Mouse (Mus musculus): ENCODE data around the gene Kctd19. TPM values are rescaled to one million over a fixed set of nuclear protein-coding genes. Genes with fewer than 3 reads are reported as not detected.
A peak's percentile ranks its signal among the peaks of the same experiment; 100 is the strongest.

Kctd19 gene
- polyA plus RNA-seq, 1 experiment from 2014 or later: not detected

- 7% methylated on average over 6 of the region's 6 CpGs for WGBS
- H3K27me3 ChIP-seq (ENCODE audit: low read depth, poor library complexity, severe bottlenecking): 0 out of 2 replicates have a peak, but pooled peaks cover 3% of the 10 kb centered on the region
- no peaks in the 10 kb centered on the region for H3K9me3 ChIP-seq (replicated peaks)
- peaks cover 8% of the 10 kb centered on the region for H3K4me1 ChIP-seq
- no peak overlapping the region for H3K4me3 ChIP-seq
- H3K27ac ChIP-seq: no peak overlapping the region
- peak; percentile 85 for DNase-seq (ENCODE audit: low spot score)
- H3K36me3 ChIP-seq: no peaks in the 10 kb centered on the region
Observed at GRCm38 (mm10) chr8:105441433-105441832, 28.1 kb upstream of the Kctd19 start.

- H3K4me1 ChIP-seq: no peaks in the 10 kb centered on the region
- peak; percentile 57 for DNase-seq (ENCODE audit: low spot score)
- no peak overlapping the region for H3K4me3 ChIP-seq
- H3K27me3 ChIP-seq (ENCODE audit: low read depth, poor library complexity, severe bottlenecking): peaks cover 6% of the 10 kb centered on the region; the same call in 1 of the 2 replicates
- WGBS: 46% methylated on average over 5 of the region's 5 CpGs
- H3K9me3 ChIP-seq (replicated peaks): no peaks in the 10 kb centered on the region
- H3K27ac ChIP-seq: no peak overlapping the region
- no peaks in the 10 kb centered on the region for H3K36me3 ChIP-seq
Observed at GRCm38 (mm10) chr8:105438865-105439264, 25.6 kb upstream of the Kctd19 start.

- no peak overlapping the region for H3K27ac ChIP-seq
- no peak overlapping the region for H3K4me3 ChIP-seq
- H3K4me1 ChIP-seq: no peaks in the 10 kb centered on the region
- H3K36me3 ChIP-seq: no peaks in the 10 kb centered on the region
- no peaks in the 10 kb centered on the region for H3K9me3 ChIP-seq (replicated peaks)
- DNase-seq (ENCODE audit: low spot score): no peak
- peaks cover 10% of the 10 kb centered on the region; the same call in 1 of the 2 replicates for H3K27me3 ChIP-seq (ENCODE audit: low read depth, poor library complexity, severe bottlenecking)
- 91% methylated on average over 5 of the region's 5 CpGs for WGBS
Observed at GRCm38 (mm10) chr8:105437078-105437748, 23.9 kb upstream of the Kctd19 start.

- no peak overlapping the region for H3K27ac ChIP-seq
- 81% methylated on average over 5 of the region's 5 CpGs for WGBS
Observed at GRCm38 (mm10) chr8:105436218-105436617, 22.9 kb upstream of the Kctd19 start.

GRCm38 (mm10) chr8:105434136-105434535, 20.8 kb upstream of the Kctd19 start:
- WGBS: 81% methylated on average over 5 of the region's 5 CpGs
- H3K36me3 ChIP-seq: no peaks in the 10 kb centered on the region
- no peaks in the 10 kb centered on the region for H3K9me3 ChIP-seq (replicated peaks)
- H3K27me3 ChIP-seq (ENCODE audit: low read depth, poor library complexity, severe bottlenecking): peaks cover 7% of the 10 kb centered on the region; the same call in 1 of the 2 replicates
- DNase-seq (ENCODE audit: low spot score): no peak
- H3K27ac ChIP-seq: no peak overlapping the region
- no peaks in the 10 kb centered on the region for H3K4me1 ChIP-seq
- no peak overlapping the region for H3K4me3 ChIP-seq

More at GRCm38 (mm10) chr8:105436218-105436617, 22.9 kb upstream of the Kctd19 start:
- no peaks in the 10 kb centered on the region for H3K36me3 ChIP-seq
- H3K27me3 ChIP-seq (ENCODE audit: low read depth, poor library complexity, severe bottlenecking): peaks cover 10% of the 10 kb centered on the region; the same call in 1 of the 2 replicates
- no peak overlapping the region for H3K4me3 ChIP-seq
- no peaks in the 10 kb centered on the region for H3K4me1 ChIP-seq
- DNase-seq (ENCODE audit: low spot score): no peak
- H3K9me3 ChIP-seq (replicated peaks): no peaks in the 10 kb centered on the region

GRCm38 (mm10) chr8:105433511-105433910, 20.2 kb upstream of the Kctd19 start:
- DNase-seq (ENCODE audit: low spot score): no peak
- Histone ChIP-seq H3K4me3 (no peak overlapping the region), H3K9me3 (replicated peaks) (no peaks in the 10 kb centered on the region), H3K27me3 (ENCODE audit: low read depth, poor library complexity, severe bottlenecking) (peaks cover 7% of the 10 kb centered on the region; the same call in 1 of the 2 replicates), H3K36me3 (no peaks in the 10 kb centered on the region), H3K4me1 (no peaks in the 10 kb centered on the region), H3K27ac (no peak overlapping the region)
- 69% methylated on average over 5 of the region's 5 CpGs for WGBS

- Histone ChIP-seq H3K4me1 (no peaks in the 10 kb centered on the region), H3K36me3 (no peaks in the 10 kb centered on the region), H3K9me3 (replicated peaks) (no peaks in the 10 kb centered on the region), H3K27ac (no peak overlapping the region), H3K4me3 (no peak overlapping the region), H3K27me3 (ENCODE audit: low read depth, poor library complexity, severe bottlenecking) (peaks cover 7% of the 10 kb centered on the region; the same call in 1 of the 2 replicates)
- no peak for DNase-seq (ENCODE audit: low spot score)
- WGBS: 74% methylated on average over 6 of the region's 6 CpGs
Observed at GRCm38 (mm10) chr8:105433021-105433420, 19.7 kb upstream of the Kctd19 start.

GRCm38 (mm10) chr8:105431743-105432515, 18.6 kb upstream of the Kctd19 start:
- no peak for DNase-seq (ENCODE audit: low spot score)
- H3K4me1 ChIP-seq: no peaks in the 10 kb centered on the region
- peaks cover 7% of the 10 kb centered on the region; the same call in 1 of the 2 replicates for H3K27me3 ChIP-seq (ENCODE audit: low read depth, poor library complexity, severe bottlenecking)
- H3K27ac ChIP-seq: no peak overlapping the region
- no peaks in the 10 kb centered on the region for H3K36me3 ChIP-seq
- no peak overlapping the region for H3K4me3 ChIP-seq
- H3K9me3 ChIP-seq (replicated peaks): no peaks in the 10 kb centered on the region
- WGBS: 75% methylated on average over 7 of the region's 7 CpGs

GRCm38 (mm10) chr8:105426878-105427277, 13.6 kb upstream of the Kctd19 start:
- Histone ChIP-seq H3K27me3 (ENCODE audit: low read depth, poor library complexity, severe bottlenecking) (no peaks in the 10 kb centered on the region), H3K9me3 (replicated peaks) (no peaks in the 10 kb centered on the region), H3K27ac (no peak overlapping the region), H3K36me3 (no peaks in the 10 kb centered on the region), H3K4me3 (no peak overlapping the region), H3K4me1 (no peaks in the 10 kb centered on the region)
- 82% methylated on average over 6 of the region's 6 CpGs for WGBS
- no peak for DNase-seq (ENCODE audit: low spot score)

GRCm38 (mm10) chr8:105422006-105422405, 8.7 kb upstream of the Kctd19 start:
- Histone ChIP-seq H3K27ac (no peak overlapping the region), H3K9me3 (replicated peaks) (no peaks in the 10 kb centered on the region), H3K27me3 (ENCODE audit: low read depth, poor library complexity, severe bottlenecking) (no peaks in the 10 kb centered on the region), H3K4me1 (no peaks in the 10 kb centered on the region), H3K36me3 (no peaks in the 10 kb centered on the region), H3K4me3 (no peak overlapping the region)
- WGBS: 85% methylated on average over 1 of the region's 1 CpGs
- no peak for DNase-seq (ENCODE audit: low spot score)

GRCm38 (mm10) chr8:105419800-105420199, 6.5 kb upstream of the Kctd19 start:
- Histone ChIP-seq H3K36me3 (no peaks in the 10 kb centered on the region), H3K4me1 (no peaks in the 10 kb centered on the region), H3K27me3 (ENCODE audit: low read depth, poor library complexity, severe bottlenecking) (peaks cover 6% of the 10 kb centered on the region), H3K27ac (no peak overlapping the region), H3K4me3 (no peak overlapping the region), H3K9me3 (replicated peaks) (no peaks in the 10 kb centered on the region)
- 91% methylated on average over 4 of the region's 4 CpGs for WGBS
- no peak for DNase-seq (ENCODE audit: low spot score)

- no peak overlapping the region for H3K4me3 ChIP-seq
- no peaks in the 10 kb centered on the region for H3K36me3 ChIP-seq
- WGBS: 73% methylated on average over 2 of the region's 2 CpGs
- H3K9me3 ChIP-seq (replicated peaks): no peaks in the 10 kb centered on the region
- peaks cover 14% of the 10 kb centered on the region for H3K27me3 ChIP-seq (ENCODE audit: low read depth, poor library complexity, severe bottlenecking)
- H3K27ac ChIP-seq: no peak overlapping the region
- no peaks in the 10 kb centered on the region for H3K4me1 ChIP-seq
- DNase-seq (ENCODE audit: low spot score): no peak
Observed at GRCm38 (mm10) chr8:105418992-105419391, 5.7 kb upstream of the Kctd19 start.

GRCm38 (mm10) chr8:105409947-105410346, 3.4 kb downstream of the Kctd19 start:
- no peaks in the 10 kb centered on the region for H3K36me3 ChIP-seq
- no peak for DNase-seq (ENCODE audit: low spot score)
- H3K4me1 ChIP-seq: peaks cover 8% of the 10 kb centered on the region
- peaks cover 32% of the 10 kb centered on the region for H3K27me3 ChIP-seq (ENCODE audit: low read depth, poor library complexity, severe bottlenecking)
- H3K4me3 ChIP-seq: no peak overlapping the region
- H3K27ac ChIP-seq: no peak overlapping the region
- H3K9me3 ChIP-seq (replicated peaks): no peaks in the 10 kb centered on the region
- WGBS: 95% methylated on average over 6 of the region's 6 CpGs
